Mouse (Mus musculus): ENCODE results near the gene Usp22.
A peak's percentile ranks its signal among the peaks of the same experiment; 100 is the strongest.
"Not testable (repeated sequence)": the region's sequence is repeated elsewhere in the genome, so short reads cannot be mapped to it uniquely, and the experiment has no call there.

Gene Usp22

DNA sequence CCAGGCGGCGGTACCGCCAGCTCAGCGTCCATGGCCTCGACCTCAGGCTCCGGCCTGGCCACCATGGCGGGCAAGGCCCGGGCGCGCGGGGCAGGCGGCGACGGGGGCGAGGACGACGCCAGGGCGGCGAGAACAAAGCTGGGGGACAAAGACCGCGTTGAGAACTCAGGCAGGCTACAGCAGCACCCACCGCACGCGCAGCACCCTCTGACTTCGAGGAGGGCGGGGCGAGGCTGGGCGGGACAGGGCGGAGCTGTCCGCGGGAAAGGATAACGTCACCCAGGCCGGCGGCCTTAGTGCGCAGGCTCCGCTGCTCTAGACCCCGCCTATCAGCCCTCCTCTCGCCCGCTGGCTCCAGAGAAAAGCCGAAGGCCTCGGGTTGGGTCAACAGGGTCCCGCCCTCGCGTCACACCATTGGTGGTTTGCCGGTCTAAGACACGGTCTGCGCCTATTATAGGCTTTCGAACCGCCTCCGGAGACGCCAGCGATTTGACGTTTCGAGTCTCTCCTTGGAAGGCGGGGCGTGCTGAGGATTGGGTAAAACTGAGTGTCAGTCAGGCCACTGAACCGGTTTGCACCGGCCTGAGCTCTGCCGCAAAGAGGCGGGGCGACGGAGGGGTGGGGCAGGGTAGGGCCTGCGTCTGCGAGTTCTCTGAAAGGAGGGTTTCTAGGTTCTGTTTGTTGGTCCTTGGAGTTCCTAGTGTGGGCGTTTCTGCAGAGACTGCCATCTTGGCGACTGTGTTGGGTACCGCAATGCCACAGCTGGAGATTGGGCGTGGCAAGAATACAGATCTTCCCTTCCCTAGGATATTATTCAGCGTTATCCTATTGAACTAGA lies at the start of gene Usp22:
Gene Usp22, minus strand, starts transcription at position 235 of the 838 bp plus-strand sequence.
- peak; percentile 100 for DNase-seq (ENCODE audit: low spot score in 2 of 2)

DNA sequence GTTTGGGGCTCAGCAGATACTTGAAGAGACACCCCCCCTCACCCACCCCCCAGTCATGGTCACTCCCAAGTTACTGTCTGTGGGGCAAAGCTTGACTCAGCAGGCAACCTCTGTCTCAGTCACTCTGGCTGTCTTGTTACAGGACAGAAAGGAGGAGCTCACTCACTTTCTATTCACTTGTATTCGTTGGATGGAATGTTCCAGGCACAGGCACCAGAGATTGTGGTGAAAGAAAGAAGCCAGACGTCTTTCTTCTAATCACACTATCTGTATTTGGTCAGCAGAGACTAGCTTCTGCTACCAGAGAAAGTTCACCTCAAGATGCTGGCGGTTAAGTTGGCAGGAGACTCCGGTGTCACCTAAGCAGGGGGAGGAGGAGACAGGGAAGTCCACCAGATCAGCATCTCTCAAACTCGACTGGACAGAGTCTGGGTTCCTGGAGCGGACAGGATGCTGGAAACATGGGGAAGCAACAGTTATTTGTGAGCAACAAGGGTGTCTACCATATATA lies 49.4 kb upstream of the Usp22 start:
- no peak for DNase-seq (ENCODE audit: low spot score in 2 of 2)

DNA sequence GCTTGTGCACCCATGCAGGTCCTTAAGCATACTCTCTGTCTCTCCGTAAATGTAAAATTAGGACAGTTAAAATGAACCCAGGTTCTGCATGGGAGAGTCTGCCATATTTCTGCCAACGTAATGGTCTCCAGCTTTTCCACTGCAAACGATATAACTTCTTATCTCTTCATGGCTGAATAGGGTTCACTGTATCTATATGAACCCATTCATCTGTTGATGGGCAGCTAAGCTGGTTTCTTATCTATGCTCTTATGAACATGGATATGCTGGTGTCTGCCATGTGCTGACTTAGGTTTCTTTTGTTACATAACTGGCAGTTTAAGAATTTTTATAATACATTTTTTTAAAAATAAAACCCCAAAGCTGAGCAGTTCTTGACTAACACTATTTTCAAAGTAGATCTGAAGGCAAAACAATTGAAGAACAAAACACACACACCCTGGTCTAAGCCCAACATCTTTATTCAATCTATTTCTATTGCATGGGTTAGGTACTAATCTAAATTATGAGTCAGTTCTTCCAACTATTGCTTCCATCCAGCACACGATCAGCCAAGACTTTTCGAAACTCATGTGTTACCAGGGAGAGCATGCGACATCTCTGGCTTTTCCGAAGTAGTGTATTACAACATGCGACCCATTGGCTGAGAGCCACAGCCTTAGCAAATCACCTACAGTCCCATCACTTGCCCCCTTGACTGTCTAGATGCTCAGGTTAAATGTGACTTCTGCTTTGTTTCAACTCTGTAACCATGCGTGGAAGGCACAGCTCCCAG lies 48.3 kb upstream of the Usp22 start:
- DNase-seq (ENCODE audit: low spot score in 2 of 2) = no peak

DNA sequence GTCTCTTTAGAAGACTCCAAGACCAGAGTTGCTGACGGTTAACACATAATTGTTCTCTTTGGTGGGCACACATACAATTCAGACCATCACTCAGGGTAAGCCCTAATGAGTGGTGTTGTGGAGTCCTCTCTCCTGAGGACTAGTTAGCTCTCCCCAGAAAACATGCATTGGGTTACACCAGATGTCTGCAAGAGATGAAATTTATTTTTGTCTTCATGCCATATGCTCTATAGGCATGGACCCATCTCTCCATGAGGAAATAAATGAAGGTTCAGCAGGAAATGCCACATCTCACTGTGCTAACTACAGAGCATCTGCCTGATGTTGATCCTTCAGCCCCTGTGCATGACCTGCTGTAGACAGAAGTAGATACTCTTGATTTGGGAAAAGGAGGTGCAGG lies 47.2 kb upstream of the Usp22 start:
- no peak for DNase-seq (ENCODE audit: low spot score in 2 of 2)

DNA sequence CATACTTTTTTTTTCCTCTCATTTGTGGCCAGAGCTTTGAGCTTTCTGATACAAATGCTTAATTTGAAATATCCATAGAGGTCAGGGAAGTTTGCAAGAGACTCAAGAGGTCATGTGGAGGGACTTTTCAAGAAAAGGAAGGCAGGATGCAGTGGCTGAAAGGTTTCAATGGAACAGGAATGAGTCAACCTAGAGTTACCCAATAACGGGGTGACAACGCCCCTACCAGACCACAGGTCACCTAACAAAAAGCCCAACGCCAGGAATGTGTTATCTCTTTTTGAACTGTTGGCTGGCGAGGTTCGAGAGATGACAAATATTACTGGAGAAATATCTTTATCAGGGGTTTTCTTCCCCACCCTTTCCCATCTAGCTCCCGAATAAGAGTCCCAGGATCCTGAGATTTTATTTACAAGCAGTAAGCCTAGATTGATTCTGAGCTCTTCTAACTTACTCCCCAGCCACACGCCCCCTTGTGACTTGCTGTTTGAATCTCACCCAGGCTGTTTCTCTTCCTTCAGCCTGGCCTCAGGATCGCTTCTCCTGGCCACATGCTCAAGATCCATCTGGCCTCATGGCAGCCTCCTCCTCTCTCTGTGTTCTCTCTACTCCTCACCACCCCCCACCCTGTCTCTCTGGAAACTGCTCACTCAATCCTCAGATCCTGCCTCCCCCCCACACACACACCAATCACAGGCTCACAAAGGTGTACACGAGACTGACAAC lies 45.5 kb upstream of the Usp22 start:
- DNase-seq (ENCODE audit: low spot score in 2 of 2) = no peak

DNA sequence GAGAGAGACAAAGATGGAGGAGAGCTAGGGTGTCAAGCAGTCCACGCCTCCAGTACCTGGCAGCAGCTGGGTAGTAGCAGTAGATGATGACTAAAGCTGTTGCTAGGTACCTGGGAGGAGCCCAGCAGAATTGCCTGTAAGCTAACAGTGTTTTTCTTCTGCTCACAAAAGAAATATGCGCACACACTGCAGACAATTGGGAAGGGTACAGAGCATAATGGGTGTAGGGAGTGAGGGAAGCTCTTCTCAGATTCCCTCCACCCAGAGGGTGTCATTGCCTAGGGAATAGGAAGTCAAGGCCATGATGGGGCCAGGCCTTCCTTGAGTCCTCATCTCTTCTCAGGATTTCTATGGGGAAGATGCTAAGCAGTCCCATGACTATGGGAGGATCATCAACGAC lies 41.1 kb upstream of the Usp22 start:
- DNase-seq (ENCODE audit: low spot score in 2 of 2) = no peak

DNA sequence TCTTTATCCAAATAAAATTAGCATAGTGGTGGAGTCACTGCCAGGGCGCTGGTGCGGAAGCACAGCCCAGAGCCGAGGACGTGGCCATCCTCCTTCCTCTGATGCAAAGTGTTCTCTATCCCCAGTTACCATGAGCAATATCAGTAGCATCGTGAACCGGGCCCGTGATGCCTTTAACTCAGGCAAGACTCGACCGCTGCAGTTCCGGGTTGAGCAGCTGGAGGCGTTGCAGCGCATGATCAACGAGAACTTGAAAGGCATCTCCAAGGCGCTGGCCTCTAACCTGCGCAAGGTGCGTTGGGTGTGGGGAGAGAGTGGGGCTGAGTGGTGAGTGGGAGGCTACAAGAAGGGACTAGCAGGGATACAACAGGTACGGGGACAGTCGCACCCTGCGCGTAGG lies 37.2 kb upstream of the Usp22 start:
- DNase-seq (ENCODE audit: low spot score in 2 of 2) = no peak

DNA sequence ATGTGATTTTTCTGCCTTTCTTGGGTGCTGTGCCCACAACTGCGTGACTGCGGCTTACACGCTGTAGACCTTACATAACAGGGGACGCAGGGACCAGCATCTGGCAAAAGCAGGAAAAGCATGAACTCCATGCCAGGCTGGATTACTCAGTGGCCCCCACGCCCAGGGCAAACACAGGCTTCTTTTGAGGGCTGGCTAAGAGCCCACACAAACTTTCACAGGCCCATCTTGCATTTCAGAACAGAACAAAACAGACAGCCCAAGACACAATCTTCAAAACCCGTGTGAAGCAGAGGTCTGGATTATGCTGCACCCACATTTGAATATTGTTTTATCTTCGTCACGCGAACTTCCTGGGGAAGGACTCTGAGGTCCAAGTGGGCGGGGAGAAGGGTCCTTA lies 33.5 kb upstream of the Usp22 start:
- no peak for DNase-seq (ENCODE audit: low spot score in 2 of 2)

DNA sequence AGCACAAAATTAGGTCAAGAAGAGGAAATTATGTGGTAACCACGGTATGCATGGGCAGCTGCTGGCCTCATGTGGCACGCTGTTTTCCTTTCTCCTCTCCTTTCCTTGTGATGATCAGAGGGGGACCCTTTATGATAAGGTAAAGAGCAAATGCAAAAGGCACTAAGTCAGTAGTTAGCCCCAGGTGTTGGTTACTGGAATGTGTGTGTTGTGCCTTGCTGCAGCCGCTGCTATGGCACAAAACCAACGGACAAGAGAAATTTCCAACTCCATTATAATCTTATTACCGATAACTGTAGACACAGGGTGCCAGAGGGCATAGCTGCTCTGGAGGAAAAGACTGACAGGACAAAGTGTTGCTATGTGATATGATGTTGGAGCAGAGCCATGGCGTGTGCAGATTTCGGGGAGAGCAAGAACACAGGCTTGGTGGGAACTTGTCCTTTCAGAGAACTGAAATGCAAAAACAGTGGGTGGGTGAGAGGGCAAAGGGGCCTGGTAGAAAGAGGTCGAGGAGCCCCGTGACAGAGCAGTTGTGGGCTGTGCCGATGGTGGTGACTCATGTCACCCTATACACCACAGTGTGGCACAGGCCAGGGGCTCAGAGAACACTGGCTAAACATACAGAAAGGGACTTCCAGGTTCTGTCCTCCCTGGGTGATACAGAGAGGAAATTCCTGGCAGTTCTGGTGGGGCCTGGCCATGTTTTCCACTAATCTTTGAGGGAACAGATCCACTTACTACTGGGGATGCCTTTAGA lies 32.8 kb upstream of the Usp22 start, which contains the start of gene Aldh3a1:
Gene Aldh3a1, plus strand, starts transcription at position 51 of the 760 bp plus-strand sequence.
- no peak for DNase-seq (ENCODE audit: low spot score in 2 of 2)

DNA sequence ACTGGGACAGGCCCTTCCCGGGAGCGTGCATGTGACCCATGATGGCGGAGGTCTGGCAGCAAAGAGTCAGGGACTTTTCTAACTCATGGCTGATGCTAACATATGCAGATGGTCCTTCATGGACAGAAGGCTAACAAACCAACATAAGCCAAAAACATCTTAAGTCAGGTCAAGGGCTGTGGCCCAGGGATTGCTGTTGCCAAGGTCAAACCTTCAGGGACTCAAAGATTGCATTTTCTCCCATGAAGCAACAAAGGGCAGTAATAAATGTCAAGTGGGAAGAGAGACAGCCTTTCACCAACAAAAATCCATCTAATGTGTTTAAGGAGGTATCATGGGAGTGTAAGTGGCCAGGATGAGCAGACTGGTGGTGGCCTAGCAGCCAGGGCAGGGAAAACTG lies 31.3 kb upstream of the Usp22 start:
- DNase-seq (ENCODE audit: low spot score in 2 of 2) = no peak

DNA sequence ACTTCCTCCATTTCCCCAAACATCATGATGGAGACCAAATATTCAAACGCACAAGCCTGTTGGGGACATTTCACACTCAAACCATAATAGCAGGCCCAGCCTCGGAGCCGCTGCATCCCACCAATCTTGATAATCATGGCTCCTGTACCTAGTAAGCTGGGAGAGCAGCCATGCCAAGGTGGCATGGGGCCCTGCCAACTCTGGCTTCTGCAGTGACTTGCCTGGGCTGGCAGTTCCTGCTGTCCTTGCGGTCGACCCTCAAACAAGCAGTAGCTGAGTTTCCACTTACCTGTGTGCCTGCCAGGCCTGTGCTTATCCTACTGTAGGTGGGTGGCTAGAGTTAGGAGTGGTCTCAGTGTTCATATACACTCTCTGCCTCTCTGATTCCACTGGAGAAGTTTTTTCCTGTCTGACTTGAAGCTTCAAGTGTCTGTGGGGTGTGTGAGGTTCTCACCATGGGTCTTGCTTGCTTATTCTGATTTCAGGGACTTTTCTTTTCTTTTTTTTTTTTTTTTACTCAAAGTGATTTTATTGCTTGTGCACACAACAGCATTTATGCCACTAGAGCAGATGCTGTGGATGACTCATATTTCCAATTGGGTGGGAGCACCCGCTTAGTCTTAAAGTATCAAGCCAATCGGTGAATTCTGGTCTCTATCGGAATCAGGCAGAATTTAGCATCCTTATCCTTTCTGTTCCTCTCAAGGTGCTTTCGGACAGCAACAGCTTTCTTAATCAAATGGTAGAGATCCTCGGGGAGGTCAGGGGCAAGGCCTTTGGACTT lies 30.5 kb upstream of the Usp22 start:
- no peak for DNase-seq (ENCODE audit: low spot score in 2 of 2)

DNA sequence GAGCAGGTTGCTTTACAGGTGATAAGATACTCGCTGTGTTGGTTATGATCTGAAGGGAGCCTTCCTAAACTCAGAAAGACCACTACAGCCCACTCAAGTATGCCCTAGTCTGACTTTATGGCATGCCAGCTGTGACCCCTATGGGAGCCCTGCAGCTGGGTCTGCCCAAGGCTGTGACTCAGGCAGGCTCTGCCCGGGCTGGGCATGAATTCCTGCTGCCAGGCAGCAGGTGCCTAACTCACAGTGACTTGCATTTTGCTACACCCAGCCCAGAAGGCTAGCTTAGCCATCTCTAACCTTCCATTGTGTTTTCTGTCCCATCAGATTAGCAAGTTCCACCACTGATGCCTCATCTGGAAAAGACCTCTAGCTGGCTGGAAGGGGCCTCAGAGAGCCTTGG lies 28.0 kb upstream of the Usp22 start:
- DNase-seq (ENCODE audit: low spot score in 2 of 2) = no peak

DNA sequence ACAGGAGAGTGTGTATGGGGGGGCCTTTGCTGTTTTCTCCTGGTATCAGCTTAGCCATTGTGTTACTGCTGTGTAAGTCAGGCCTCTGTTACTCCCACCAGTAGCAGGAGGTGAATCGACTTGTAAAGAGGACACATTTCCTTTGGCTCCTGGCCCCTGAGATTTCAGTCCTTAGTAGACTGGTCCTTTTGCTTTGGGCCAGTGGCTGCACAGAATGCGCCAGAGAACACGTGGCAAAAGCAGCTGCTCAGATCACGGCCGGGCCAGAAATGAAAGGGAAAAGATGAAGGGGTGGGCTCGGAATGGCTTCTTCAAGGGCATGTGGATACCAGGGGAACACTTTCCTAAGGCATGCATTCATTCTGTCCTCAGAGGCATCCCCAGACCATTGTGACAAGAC lies 27.3 kb upstream of the Usp22 start:
- no peak for DNase-seq (ENCODE audit: low spot score in 2 of 2)

DNA sequence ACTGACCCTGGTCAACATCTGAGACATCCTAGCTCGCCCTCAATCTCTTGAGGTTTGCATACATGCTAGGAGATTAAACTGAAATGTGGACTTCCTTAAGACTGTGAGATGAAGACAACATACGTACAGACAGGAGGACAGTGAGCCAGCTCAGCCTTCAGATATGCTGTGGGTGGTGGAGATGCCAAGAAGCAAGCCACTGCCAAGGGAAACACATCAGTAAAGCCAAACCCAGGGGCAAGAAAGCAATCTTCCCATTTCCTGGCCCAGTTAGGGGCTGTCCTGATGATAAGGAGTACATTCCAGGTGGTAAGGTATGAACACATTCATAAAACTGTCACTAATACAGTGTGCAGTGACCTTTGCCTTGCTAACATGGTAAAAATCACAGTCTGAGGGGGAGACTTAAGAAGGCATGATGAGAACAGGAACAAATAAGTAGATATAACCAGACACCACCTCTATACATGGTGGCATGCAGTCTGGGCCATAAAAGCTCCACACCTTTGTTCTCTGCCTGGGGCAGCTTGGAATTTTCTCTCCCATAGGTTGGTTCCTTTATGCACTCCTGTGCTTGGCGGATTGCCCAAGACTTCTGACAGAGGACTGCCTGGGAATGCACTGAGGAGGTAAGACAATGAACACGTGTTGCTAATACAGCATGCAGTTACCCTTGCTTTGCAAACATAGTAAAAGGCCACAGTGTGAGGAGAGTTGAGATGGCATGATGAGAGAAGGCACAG lies 24.9 kb upstream of the Usp22 start:
- no peak for DNase-seq (ENCODE audit: low spot score in 2 of 2)

DNA sequence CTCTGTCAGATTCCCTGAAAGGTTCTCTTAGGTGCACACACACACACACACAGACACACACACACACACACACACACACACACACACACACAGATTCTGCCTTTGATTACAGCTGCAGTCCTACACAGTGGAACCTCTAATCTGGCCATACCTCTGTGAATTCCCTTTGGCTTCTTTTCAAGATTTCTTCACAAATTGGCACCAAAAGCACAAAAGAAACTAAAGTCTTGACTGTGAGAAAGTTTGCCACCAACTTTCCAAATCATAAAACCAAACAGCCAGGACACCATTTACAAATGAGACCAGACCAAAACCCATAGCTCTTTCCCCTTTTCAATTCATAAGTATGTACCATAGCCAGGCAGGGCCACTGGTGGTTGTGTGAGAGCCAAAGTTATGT lies 23.1 kb upstream of the Usp22 start:
- no peak for DNase-seq (ENCODE audit: low spot score in 2 of 2)

DNA sequence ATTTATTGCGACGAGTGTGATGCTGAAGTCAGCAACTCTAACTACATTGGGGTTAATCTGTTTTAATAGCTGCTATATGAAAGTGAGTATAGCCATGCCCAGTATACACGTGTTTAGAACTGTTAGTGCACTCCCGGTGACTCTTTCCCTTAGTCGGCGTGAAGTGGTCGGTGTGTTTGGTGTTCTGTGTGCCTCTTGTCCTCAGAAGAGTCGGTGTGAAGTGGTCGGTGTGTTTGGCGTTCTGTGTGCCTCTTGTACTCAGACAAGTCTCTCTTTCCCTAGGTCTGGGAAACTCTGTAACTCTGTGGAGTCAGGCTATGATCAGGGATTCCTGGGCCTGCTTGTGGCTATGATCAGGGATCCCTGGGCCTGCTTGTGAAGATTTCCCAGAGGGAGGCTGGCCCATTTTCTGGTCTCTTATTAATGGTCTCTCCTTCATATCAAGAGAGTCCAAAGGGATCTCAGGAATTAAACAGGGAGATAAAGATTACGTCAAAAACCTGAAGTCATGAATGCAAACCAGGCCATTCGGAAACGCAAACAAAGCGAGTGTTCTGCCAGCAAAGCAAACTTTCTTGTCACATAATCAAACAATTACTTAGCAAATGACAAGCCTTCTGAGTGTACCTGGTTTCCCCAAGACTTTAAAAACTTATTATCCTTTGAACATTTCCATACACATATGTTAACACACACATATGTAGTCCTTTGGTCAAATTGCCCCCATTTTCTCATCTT lies 21.9 kb upstream of the Usp22 start:
- no peak for DNase-seq (ENCODE audit: low spot score in 2 of 2)

DNA sequence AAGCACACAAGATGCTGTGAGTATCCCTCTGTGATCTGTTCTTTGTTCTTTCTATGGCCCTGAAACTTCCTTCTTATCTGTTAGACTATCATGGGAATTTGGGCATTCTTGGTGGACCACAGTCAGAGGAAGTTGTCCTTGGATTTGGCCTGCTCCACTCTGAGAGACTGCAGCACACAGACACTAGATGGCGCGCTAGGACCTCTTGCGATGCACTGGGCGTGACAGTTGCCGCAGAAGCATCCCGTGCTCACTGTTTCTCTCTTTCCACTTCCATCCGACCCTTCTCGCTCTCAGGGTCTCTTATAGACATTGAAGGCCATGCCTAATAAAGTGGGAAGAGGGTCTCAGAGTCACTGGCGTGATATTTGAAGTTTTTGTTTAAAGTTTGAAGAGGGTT lies 18.5 kb upstream of the Usp22 start:
- DNase-seq (ENCODE audit: low spot score in 2 of 2) = peak in 1 of 2 experiments; percentile 83

DNA sequence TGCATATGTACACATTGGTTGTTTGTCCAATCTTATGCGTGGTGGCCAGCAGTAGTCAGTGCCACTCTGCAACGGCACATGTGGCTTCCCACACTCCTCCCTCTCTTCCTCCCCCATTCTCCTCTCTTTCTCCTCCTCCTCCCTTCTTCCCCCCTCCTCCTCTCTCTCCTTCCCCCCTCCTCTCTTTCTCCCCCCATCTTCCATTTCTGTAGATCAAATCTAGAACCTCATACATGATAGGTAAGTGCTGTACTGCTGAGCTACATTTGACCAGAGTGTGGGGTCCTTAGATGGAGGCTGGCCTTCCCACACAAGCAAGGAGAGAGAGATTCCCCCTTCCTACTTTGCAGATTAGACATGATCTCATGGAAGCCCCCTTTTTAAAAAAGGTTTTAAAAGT lies 17.9 kb upstream of the Usp22 start:
- no peak for DNase-seq (ENCODE audit: low spot score in 2 of 2)

DNA sequence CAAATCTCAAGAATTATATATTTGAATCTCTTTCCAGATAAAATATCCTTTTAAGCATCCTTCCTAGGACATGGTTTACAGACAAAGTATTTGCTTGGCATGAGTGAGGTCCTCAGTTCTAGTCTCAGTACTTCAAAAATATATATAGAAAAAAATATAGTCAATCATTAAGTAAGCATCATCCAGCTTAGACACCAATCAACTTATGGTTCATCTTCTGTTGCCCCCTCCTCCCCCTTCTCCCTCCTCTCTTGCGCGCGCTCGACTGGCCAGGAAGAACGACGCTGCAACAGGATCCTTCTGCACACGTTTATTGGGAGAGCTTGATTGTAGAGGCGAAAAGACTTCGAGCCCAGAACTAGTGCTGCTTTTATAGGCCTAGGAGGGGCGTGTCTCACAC lies 17.3 kb upstream of the Usp22 start:
- not testable (repeated sequence) for DNase-seq (ENCODE audit: low spot score in 2 of 2)

Data from left cerebral cortex, adult 9 months (tissue).